ENCODE assay signal across 18 mouse cellular contexts in genomic region chr3:132944193-132944592, GRCm38 (mm10). TPM values are rescaled to one million over a fixed set of nuclear protein-coding genes. Genes with fewer than 3 reads are reported as not detected.
DNase-seq lines count a peak whose midpoint lies in the region; ATAC-seq and TF ChIP-seq lines count a peak whose summit lies in the region.
"Had no signal": no experiment of that assay in that cellular context is flagged by ENCODE, and none has a peak within 500 bp of the region (broad histone marks: within the 10 kb centered on the region; RNA-seq: fewer than 3 reads in every experiment).

No protein-coding gene starts in this region.

- no peak overlapping the region for H3K9ac ChIP-seq in limb, embryonic 11.5 days (ENCODE audit: low read length)
- H3K9ac ChIP-seq: embryonic facial prominence, embryonic 15.5 days; hindbrain, embryonic 12.5 days; limb, embryonic 15.5 days; liver, embryonic 15.5 days had no signal

- TF ChIP-seq POLR2A in kidney, adult 2 months (IDR thresholded peaks at IDR 0.05; ENCODE audit: low read depth, low read length) = no peak

- ATAC-seq in limb, embryonic 11.5 days (ENCODE audit: insufficient number of reproducible peaks, low FRiP score, low TSS enrichment, low read depth) = peak; percentile 71
- ATAC-seq: inflammation-experienced regulatory T-cells, adult 6 months; midbrain, embryonic 16.5 days had no signal

- no peak overlapping the region for H3K4me2 ChIP-seq in limb, embryonic 11.5 days (ENCODE audit: low read depth, severe bottlenecking)
- H3K4me2 ChIP-seq: embryonic facial prominence, embryonic 15.5 days; hindbrain, embryonic 12.5 days; limb, embryonic 15.5 days; liver, embryonic 15.5 days had no signal

- H3K27ac ChIP-seq in kidney, adult 2 months (ENCODE audit: insufficient read depth, low read depth, low read length) = peak overlapping the region; percentile 18
- peak overlapping the region; percentile 45 for H3K27ac ChIP-seq in embryonic facial prominence, embryonic 10.5 days (replicated peaks)
- H3K27ac ChIP-seq in limb, embryonic 11.5 days (replicated peaks; ENCODE audit: low read depth, low read length) = peak overlapping the region; percentile 36; the same call in 1 of the 2 replicates
- H3K27ac ChIP-seq: embryonic facial prominence, embryonic 15.5 days; heart, adult 2 months; hindbrain, embryonic 12.5 days; limb, embryonic 15.5 days; liver, embryonic 15.5 days had no signal

- H3K36me3 ChIP-seq in kidney, adult 2 months (ENCODE audit: control insufficient read depth, insufficient read depth, low read length) = no peaks in the 10 kb centered on the region
- 0 out of 2 replicates have a peak, but pooled peaks cover 3% of the 10 kb centered on the region for H3K36me3 ChIP-seq in embryonic facial prominence, embryonic 10.5 days (replicated peaks)
- no peaks in the 10 kb centered on the region for H3K36me3 ChIP-seq in limb, embryonic 11.5 days (ENCODE audit: control insufficient read depth, insufficient read depth, low read length)
- H3K36me3 ChIP-seq: embryonic facial prominence, embryonic 15.5 days; hindbrain, embryonic 12.5 days; limb, embryonic 15.5 days; liver, embryonic 15.5 days had no signal

- DNase-seq in kidney, adult 2 months = no peak
- no peak for DNase-seq in kidney, postnatal 14 days
- DNase-seq in embryo, embryonic 10.5 days (ENCODE audit: low spot score) = peak; percentile 62
- peak; percentile 52 for DNase-seq in embryonic facial prominence, embryonic 10.5 days (ENCODE audit: low spot score)
- peak; percentile 58 for DNase-seq in limb, embryonic 11.5 days (ENCODE audit: low spot score)
- no peak for DNase-seq in gastrocnemius, postnatal 25 days
- no peak for DNase-seq in spleen, postnatal 14 days (ENCODE audit: low spot score in 2 of 2)
- DNase-seq: cerebellum, adult 18-20 months; heart, adult 2 months; lung, postnatal 10 days; right cerebral cortex, postnatal 25 days had no signal

- 22% methylated on average over 7 of the region's 7 CpGs for WGBS in kidney, adult 2 months
- 20% methylated on average over 7 of the region's 7 CpGs for WGBS in embryonic facial prominence, embryonic 10.5 days
- 15% methylated on average over 7 of the region's 7 CpGs for WGBS in limb, embryonic 11.5 days

- no peak overlapping the region for H3K4me3 ChIP-seq in kidney, adult 2 months (ENCODE audit: insufficient read depth, low read depth, low read length)
- no peak overlapping the region for H3K4me3 ChIP-seq in embryonic facial prominence, embryonic 10.5 days
- H3K4me3 ChIP-seq in limb, embryonic 11.5 days (ENCODE audit: low read depth, low read length) = no peak overlapping the region
- H3K4me3 ChIP-seq: embryonic facial prominence, embryonic 15.5 days; heart, adult 2 months; hindbrain, embryonic 12.5 days; limb, embryonic 15.5 days; liver, embryonic 15.5 days had no signal

- TF ChIP-seq CTCF in kidney, adult 2 months (conservative IDR thresholded peaks at IDR 0.05; ENCODE audit: insufficient read depth, insufficient read length, low read depth, low read length) = no peak

- no peaks in the 10 kb centered on the region for H3K27me3 ChIP-seq in kidney, adult 2 months (replicated peaks; ENCODE audit: control insufficient read depth, insufficient read depth, low read length)
- peaks cover 33% of the 10 kb centered on the region for H3K27me3 ChIP-seq in embryonic facial prominence, embryonic 10.5 days (replicated peaks; ENCODE audit: low read depth, poor library complexity, severe bottlenecking)
- H3K27me3 ChIP-seq in limb, embryonic 11.5 days (ENCODE audit: control insufficient read depth, insufficient read depth, low read length) = peaks cover 7% of the 10 kb centered on the region; the same call in 1 of the 2 replicates
- H3K27me3 ChIP-seq: embryonic facial prominence, embryonic 15.5 days had no signal

- H3K4me1 ChIP-seq in kidney, adult 2 months (ENCODE audit: control insufficient read depth, insufficient read depth, low read length) = peaks cover 25% of the 10 kb centered on the region; the same call in 1 of the 2 replicates
- H3K4me1 ChIP-seq in embryonic facial prominence, embryonic 10.5 days = peaks cover 58% of the 10 kb centered on the region
- peaks cover 19% of the 10 kb centered on the region for H3K4me1 ChIP-seq in limb, embryonic 11.5 days (ENCODE audit: control insufficient read depth, insufficient read depth, low read length)

- no peaks in the 10 kb centered on the region for H3K9me3 ChIP-seq in embryonic facial prominence, embryonic 10.5 days
- no peaks in the 10 kb centered on the region for H3K9me3 ChIP-seq in limb, embryonic 11.5 days (ENCODE audit: control insufficient read depth, low read length)
- H3K9me3 ChIP-seq: embryonic facial prominence, embryonic 15.5 days; hindbrain, embryonic 12.5 days; limb, embryonic 15.5 days; liver, embryonic 15.5 days had no signal

RNA-seq across cellular contexts. Expression of gene Npnt, which starts 5.9 kb away (rescaled TPM):
- 119 and 132 TPM in 2 replicates for polyA plus RNA-seq in kidney, adult 2 months (2012; rRNA removed)
- 26.0 and 26.2 TPM in 2 replicates for polyA plus RNA-seq in embryonic facial prominence, embryonic 10.5 days (2016; fragmentation: Nextera tagmentation; extraction: Ambion mirVana)
- polyA plus RNA-seq in limb, embryonic 11.5 days (2014; fragmentation: Nextera tagmentation; extraction: Ambion mirVana) = 11.3 and 12.3 TPM in 2 replicates
- total RNA-seq in gastrocnemius, postnatal 25 days (2021) = 1 to 10 TPM; 6.8 to 7.7 TPM
- total RNA-seq: megakaryocyte progenitor cell, adult 5-6 weeks had no signal

Comparison
In these comparisons a context has a peak if more than half of its experiments do, and no peak if none do; other contexts are left out.
1. DNase-seq: peak in embryo, embryonic 10.5 days (single experiment), embryonic facial prominence, embryonic 10.5 days (single experiment) and limb, embryonic 11.5 days (single experiment); none in kidney, adult 2 months (single experiment), kidney, postnatal 14 days (single experiment), gastrocnemius, postnatal 25 days (single experiment) and spleen, postnatal 14 days (0 of 2).
2. Peak in every context shown above with its lines, with median percentiles within 50 percentile points of each other: H3K27ac ChIP-seq.